In genomic region chr2:63701861-63702260, GRCm38 (mm10) we compare ENCODE assay signal across 8 mouse cellular contexts.
DNase-seq lines count a peak whose midpoint lies in the region; ATAC-seq lines count a peak whose summit lies in the region.

No protein-coding gene starts in this region.

- H3K4me1 ChIP-seq in heart, embryonic 10.5 days: peaks cover 14% of the 10 kb centered on the region; the same call in 1 of the 2 replicates
- H3K4me1 ChIP-seq in embryonic facial prominence, embryonic 10.5 days: peaks cover 21% of the 10 kb centered on the region
- peaks cover 6% of the 10 kb centered on the region; the same call in 1 of the 2 replicates for H3K4me1 ChIP-seq in intestine, embryonic 14.5 days (replicated peaks; ENCODE audit: control insufficient read depth, insufficient read depth, low read length)
- peaks cover 18% of the 10 kb centered on the region for H3K4me1 ChIP-seq in midbrain, embryonic 13.5 days (replicated peaks)

- no peaks in the 10 kb centered on the region for H3K9me3 ChIP-seq in heart, embryonic 10.5 days
- H3K9me3 ChIP-seq in embryonic facial prominence, embryonic 10.5 days: no peaks in the 10 kb centered on the region
- no peaks in the 10 kb centered on the region for H3K9me3 ChIP-seq in intestine, embryonic 14.5 days (ENCODE audit: control insufficient read depth, low read length)
- no peaks in the 10 kb centered on the region for H3K9me3 ChIP-seq in midbrain, embryonic 13.5 days

- H3K27me3 ChIP-seq in heart, embryonic 10.5 days (ENCODE audit: insufficient read depth, poor library complexity, severe bottlenecking): no peaks in the 10 kb centered on the region
- no peaks in the 10 kb centered on the region for H3K27me3 ChIP-seq in embryonic facial prominence, embryonic 10.5 days (replicated peaks; ENCODE audit: low read depth, poor library complexity, severe bottlenecking)
- no peaks in the 10 kb centered on the region for H3K27me3 ChIP-seq in intestine, embryonic 14.5 days (replicated peaks; ENCODE audit: control insufficient read depth, insufficient read depth, low read length)
- no peaks in the 10 kb centered on the region for H3K27me3 ChIP-seq in midbrain, embryonic 13.5 days

- no peak overlapping the region for H3K9ac ChIP-seq in intestine, embryonic 14.5 days (ENCODE audit: low read length)
- peak overlapping the region; percentile 73; the same call in 1 of the 2 replicates for H3K9ac ChIP-seq in midbrain, embryonic 13.5 days (replicated peaks)

- no peak for DNase-seq in heart, embryonic 10.5 days (ENCODE audit: low spot score)
- no peak for DNase-seq in heart, postnatal 4 days
- peak; percentile 19 for DNase-seq in embryonic facial prominence, embryonic 10.5 days (ENCODE audit: low spot score)
- DNase-seq in intestine, embryonic 14.5 days (ENCODE audit: low spot score): peak; percentile 49
- no peak for DNase-seq in spleen, adult 12 weeks (ENCODE audit: low spot score)
- no peak for DNase-seq in thymus, postnatal 10 days (ENCODE audit: low spot score in 2 of 2)
- no peak for DNase-seq in spleen, postnatal 10 days (ENCODE audit: low spot score in 2 of 2)

- no peak for ATAC-seq in intestine, embryonic 14.5 days (replicated peaks; ENCODE audit: low FRiP score, low TSS enrichment, low read depth)
- ATAC-seq in midbrain, embryonic 13.5 days: peak; percentile 48; the same call in 1 of the 2 replicates

- H3K27ac ChIP-seq in heart, embryonic 10.5 days: peak overlapping the region; percentile 86
- peak overlapping the region; percentile 85 for H3K27ac ChIP-seq in embryonic facial prominence, embryonic 10.5 days (replicated peaks)
- H3K27ac ChIP-seq in intestine, embryonic 14.5 days (ENCODE audit: low read depth): peak overlapping the region; percentile 64; the same call in 1 of the 2 replicates
- H3K27ac ChIP-seq in midbrain, embryonic 13.5 days: peak overlapping the region; percentile 84

- H3K4me2 ChIP-seq in intestine, embryonic 14.5 days (ENCODE audit: low read length): peak overlapping the region; percentile 66
- peak overlapping the region; percentile 72 for H3K4me2 ChIP-seq in midbrain, embryonic 13.5 days (replicated peaks)

- H3K4me3 ChIP-seq in heart, embryonic 10.5 days: peak overlapping the region; percentile 58
- peak overlapping the region; percentile 50 for H3K4me3 ChIP-seq in embryonic facial prominence, embryonic 10.5 days
- H3K4me3 ChIP-seq in intestine, embryonic 14.5 days (ENCODE audit: low read depth, low read length): 0 out of 2 replicates have a peak overlapping the region, but pooled peaks have one; percentile 34
- peak overlapping the region; percentile 38 for H3K4me3 ChIP-seq in midbrain, embryonic 13.5 days (replicated peaks)

- no peaks in the 10 kb centered on the region for H3K36me3 ChIP-seq in heart, embryonic 10.5 days
- no peaks in the 10 kb centered on the region for H3K36me3 ChIP-seq in embryonic facial prominence, embryonic 10.5 days (replicated peaks)
- no peaks in the 10 kb centered on the region for H3K36me3 ChIP-seq in intestine, embryonic 14.5 days (ENCODE audit: control insufficient read depth, insufficient read depth, low read length)
- H3K36me3 ChIP-seq in midbrain, embryonic 13.5 days: no peaks in the 10 kb centered on the region

- 36% methylated on average over 13 of the region's 13 CpGs for WGBS in heart, embryonic 10.5 days
- 25% methylated on average over 13 of the region's 13 CpGs for WGBS in embryonic facial prominence, embryonic 10.5 days
- 29% methylated on average over 13 of the region's 13 CpGs for WGBS in intestine, embryonic 14.5 days
- 18% methylated on average over 13 of the region's 13 CpGs for WGBS in midbrain, embryonic 13.5 days

Comparison
In these comparisons a context has a peak if more than half of its experiments do, and no peak if none do; other contexts are left out.
1. DNase-seq: peak in embryonic facial prominence, embryonic 10.5 days (single experiment) and intestine, embryonic 14.5 days (single experiment); none in heart, embryonic 10.5 days (single experiment), heart, postnatal 4 days (single experiment), spleen, adult 12 weeks (single experiment), thymus, postnatal 10 days (0 of 2) and spleen, postnatal 10 days (0 of 2).
2. Peak in every context shown above with its lines, with median percentiles within 50 percentile points of each other: H3K27ac ChIP-seq and H3K4me3 ChIP-seq.